Mouse (Mus musculus) testis, adult 2 months (tissue): ENCODE results near the gene Entpd1. TPM values are rescaled to one million over a fixed set of nuclear protein-coding genes. Genes with fewer than 3 reads are reported as not detected.

ENCODE experiments used
- H3K27ac ChIP-seq: fragments of 200-500 bp; 2 replicates; pipeline ENCODE4 v1.5.1; 2012; ENCODE audit warnings: low read depth, low read length; ENCODE audit not compliant: control insufficient read depth, insufficient read depth
- H3K27me3 ChIP-seq: fragments of 200-500 bp; 2 replicates; pipeline ENCODE4 v1.6.1; 2012; ENCODE audit warnings: mild to moderate bottlenecking, low read length, moderate library complexity; ENCODE audit not compliant: control insufficient read depth, insufficient read depth
- H3K36me3 ChIP-seq: fragments of 200-500 bp; 2 replicates; pipeline ENCODE4 v1.6.1; 2012; ENCODE audit warnings: mild to moderate bottlenecking, low read length; ENCODE audit not compliant: control insufficient read depth, insufficient read depth
- H3K4me1 ChIP-seq: fragments of 200-500 bp; 2 replicates; pipeline ENCODE4 v1.6.1; 2012; ENCODE audit warnings: low read length; ENCODE audit not compliant: control insufficient read depth, insufficient read depth
- H3K4me3 ChIP-seq: fragments of 200-500 bp; 2 replicates; pipeline ENCODE4 v1.5.1; 2012; ENCODE audit warnings: low read depth, mild to moderate bottlenecking, low read length, moderate library complexity, mixed read lengths; ENCODE audit not compliant: control insufficient read depth
- CTCF ChIP-seq: fragments of 200-500 bp; IDR thresholded peaks from 2 replicates; pipeline ENCODE4 v1.5.1; 2012; ENCODE audit warnings: low read depth, mild to moderate bottlenecking, inconsistent platforms, low read length, moderate library complexity; ENCODE audit not compliant: control insufficient read depth, insufficient read depth, insufficient replicate concordance
- POLR2A ChIP-seq: fragments of 200-500 bp; IDR thresholded peaks from 2 replicates; pipeline ENCODE4 v1.6.1; 2012; ENCODE audit warnings: low read depth, mild to moderate bottlenecking, inconsistent platforms, low read length, moderate library complexity; ENCODE audit not compliant: control insufficient read depth
- polyA plus RNA-seq: library from polyadenylated mRNA; depleted of rRNA; stranded (reverse); fragments of >200 nt; gene quantifications from 2 replicates; pipeline ENCODE4 v1.2.3, GENCODE M21; 2012

The Entpd1 gene
- polyA plus RNA-seq, 1 experiment, result 41.4 TPM

- Histone ChIP-seq H3K27me3 (no peaks in the 10 kb centered on the region), H3K27ac (no peak overlapping the region), H3K4me3 (no peak overlapping the region), H3K36me3 (no peaks in the 10 kb centered on the region), H3K4me1 (no peaks in the 10 kb centered on the region)
- TF ChIP-seq POLR2A, result no peak
- no peak for TF ChIP-seq CTCF
Observed at GRCm38 (mm10) chr19:40639729-40640304, 27.7 kb downstream of the Entpd1 start.

GRCm38 (mm10) chr19:40640799-40641198, 28.6 kb downstream of the Entpd1 start:
- Histone ChIP-seq H3K36me3 (no peaks in the 10 kb centered on the region), H3K27me3 (no peaks in the 10 kb centered on the region), H3K4me3 (no peak overlapping the region), H3K27ac (no peak overlapping the region), H3K4me1 (no peaks in the 10 kb centered on the region)
- TF ChIP-seq POLR2A, result no peak
- TF ChIP-seq CTCF, result no peak

GRCm38 (mm10) chr19:40643846-40644245, 31.7 kb downstream of the Entpd1 start:
- TF ChIP-seq POLR2A, result no peak
- TF ChIP-seq CTCF, result no peak
- no peak overlapping the region for H3K4me3 ChIP-seq
- H3K36me3 ChIP-seq, result no peaks in the 10 kb centered on the region
- no peaks in the 10 kb centered on the region for H3K27me3 ChIP-seq
- H3K27ac ChIP-seq, result no peak overlapping the region
- H3K4me1 ChIP-seq, result no peaks in the 10 kb centered on the region

GRCm38 (mm10) chr19:40646379-40646778, 34.2 kb downstream of the Entpd1 start:
- Histone ChIP-seq H3K4me3 (no peak overlapping the region), H3K27me3 (no peaks in the 10 kb centered on the region), H3K27ac (no peak overlapping the region), H3K4me1 (no peaks in the 10 kb centered on the region), H3K36me3 (no peaks in the 10 kb centered on the region)
- TF ChIP-seq CTCF (no peak), POLR2A (no peak)

GRCm38 (mm10) chr19:40647319-40648158, 35.4 kb downstream of the Entpd1 start:
- no peak for TF ChIP-seq CTCF
- TF ChIP-seq POLR2A, result no peak
- no peak overlapping the region for H3K27ac ChIP-seq
- no peaks in the 10 kb centered on the region for H3K4me1 ChIP-seq
- H3K4me3 ChIP-seq, result no peak overlapping the region
- H3K27me3 ChIP-seq, result no peaks in the 10 kb centered on the region
- H3K36me3 ChIP-seq, result no peaks in the 10 kb centered on the region

GRCm38 (mm10) chr19:40650090-40650489, 37.9 kb downstream of the Entpd1 start:
- H3K36me3 ChIP-seq, result no peaks in the 10 kb centered on the region
- H3K27ac ChIP-seq, result no peak overlapping the region
- no peak for TF ChIP-seq CTCF
- no peak for TF ChIP-seq POLR2A
- H3K4me1 ChIP-seq, result no peaks in the 10 kb centered on the region
- H3K4me3 ChIP-seq, result no peak overlapping the region
- no peaks in the 10 kb centered on the region for H3K27me3 ChIP-seq

GRCm38 (mm10) chr19:40656207-40656606, 44.0 kb downstream of the Entpd1 start:
- no peak for TF ChIP-seq CTCF
- no peak for TF ChIP-seq POLR2A
- H3K4me1 ChIP-seq, result no peaks in the 10 kb centered on the region
- no peak overlapping the region for H3K4me3 ChIP-seq
- no peaks in the 10 kb centered on the region for H3K36me3 ChIP-seq
- no peaks in the 10 kb centered on the region for H3K27me3 ChIP-seq
- no peak overlapping the region for H3K27ac ChIP-seq
